Mouse (Mus musculus) MEL (cell line): Measurements from ENCODE around the gene Thap4. TPM values are rescaled to one million over a fixed set of nuclear protein-coding genes. Genes with fewer than 3 reads are reported as not detected.
A peak's percentile ranks its signal among the peaks of the same experiment; 100 is the strongest.

ENCODE experiments used
- DNase-seq: peaks from one replicate; pipeline ENCODE4 v3.0.0; 2011; ENCODE audit warnings: low read depth, low spot score
- H3K27ac ChIP-seq: 2 replicates; pipeline ENCODE4 v1.5.1; 2012; ENCODE audit warnings: low read depth, mild to moderate bottlenecking, control low read depth, low read length, moderate library complexity; ENCODE audit not compliant: control insufficient read depth
- H3K27me3 ChIP-seq, 2 experiments: fragments of 150-350 bp in 1 of 2; sonication (generic) in 1 of 2; 2 replicates each; pipeline ENCODE4 v1.6.1; 2012; ENCODE audit warnings: low read length in 2 of 2, mild to moderate bottlenecking in 2 of 2, improper control_type of control experiment in 1 of 2, moderate library complexity in 1 of 2; ENCODE audit not compliant: insufficient read depth in 2 of 2, control insufficient read depth in 1 of 2
- H3K36me3 ChIP-seq, 2 experiments: 2 replicates each; pipeline ENCODE4 v1.6.1; 2012 to 2014; ENCODE audit warnings: low read length in 2 of 2, improper control_type of control experiment in 1 of 2, inconsistent platforms in 1 of 2, mild to moderate bottlenecking in 1 of 2; ENCODE audit not compliant: insufficient read depth in 2 of 2, control insufficient read depth in 1 of 2
- H3K4me1 ChIP-seq, 2 experiments: fragments of 150-350 bp in 1 of 2; sonication (generic) in 1 of 2; 2 replicates each; pipeline ENCODE4 v1.6.1; 2012; ENCODE audit warnings: low read length in 2 of 2, improper control_type of control experiment in 1 of 2, mild to moderate bottlenecking in 1 of 2; ENCODE audit not compliant: insufficient read depth in 2 of 2, control insufficient read depth in 1 of 2
- H3K4me3 ChIP-seq, 2 experiments: fragments of 150-350 bp in 1 of 2; sonication (generic) in 1 of 2; 2 replicates each; pipeline ENCODE4 v1.5.1; 2012; ENCODE audit warnings: low read depth in 2 of 2, low read length in 2 of 2, mild to moderate bottlenecking in 2 of 2, moderate library complexity in 2 of 2, control low read depth in 1 of 2, improper control_type of control experiment in 1 of 2; ENCODE audit not compliant: control insufficient read depth in 1 of 2, insufficient read depth in 1 of 2
- H3K79me2 ChIP-seq: 2 replicates; pipeline ENCODE4 v1.6.1; 2012; ENCODE audit warnings: mild to moderate bottlenecking, low read length, moderate library complexity; ENCODE audit not compliant: control insufficient read depth, poor library complexity, insufficient read depth
- H3K9ac ChIP-seq: 2 replicates; pipeline ENCODE4 v1.6.1; 2012; ENCODE audit warnings: low read depth, mild to moderate bottlenecking, control low read depth, low read length, moderate library complexity; ENCODE audit not compliant: control insufficient read depth, poor library complexity, severe bottlenecking
- H3K9me3 ChIP-seq: fragments of 150-350 bp; sonication (generic); replicated peaks from 2 replicates; pipeline ENCODE4 v1.6.1; 2012; ENCODE audit warnings: mild to moderate bottlenecking, low read length, improper control_type of control experiment, moderate library complexity; ENCODE audit not compliant: insufficient read depth
- E2F4 ChIP-seq: IDR thresholded peaks from 2 replicates; pipeline ENCODE4 v1.6.1; 2011; ENCODE audit warnings: low read depth, low read length, improper control_type of control experiment, borderline replicate concordance
- ELF1 ChIP-seq: IDR thresholded peaks from 2 replicates; pipeline ENCODE4 v1.6.1; 2014; ENCODE audit warnings: low read depth, mild to moderate bottlenecking, inconsistent platforms, low read length, improper control_type of control experiment, moderate library complexity
- EP300 ChIP-seq, 2 experiments: IDR thresholded peaks; 2 replicates each; pipeline ENCODE4 v1.6.1; 2011; ENCODE audit warnings: improper control_type of control experiment in 2 of 2, low read length in 2 of 2, low read depth in 1 of 2, mild to moderate bottlenecking in 1 of 2
- GATA1 ChIP-seq: IDR thresholded peaks from 2 replicates; pipeline ENCODE4 v1.6.1; 2011; ENCODE audit warnings: low read depth, low read length, improper control_type of control experiment
- HCFC1 ChIP-seq: IDR thresholded peaks from 2 replicates; pipeline ENCODE4 v1.6.1; 2012; ENCODE audit warnings: low read depth, mild to moderate bottlenecking, inconsistent platforms, low read length, improper control_type of control experiment, moderate library complexity
- MAFK ChIP-seq: IDR thresholded peaks from 2 replicates; pipeline ENCODE4 v1.6.1; 2011; ENCODE audit warnings: low read depth, mild to moderate bottlenecking, low read length, improper control_type of control experiment, borderline replicate concordance
- MEF2A ChIP-seq: IDR thresholded peaks from 2 replicates; pipeline ENCODE4 v1.6.1; 2014; ENCODE audit warnings: low read depth, mild to moderate bottlenecking, inconsistent platforms, low read length, improper control_type of control experiment; ENCODE audit not compliant: poor library complexity, insufficient replicate concordance, severe bottlenecking; ENCODE audit errors: extremely low read depth
- MXI1 ChIP-seq: IDR thresholded peaks from 2 replicates; pipeline ENCODE4 v1.6.1; 2011; ENCODE audit warnings: mild to moderate bottlenecking, low read depth, low read length, improper control_type of control experiment
- POLR2AphosphoS2 ChIP-seq: IDR thresholded peaks from 2 replicates; pipeline ENCODE4 v1.6.1; 2011; ENCODE audit warnings: low read length, improper control_type of control experiment
- POLR2AphosphoS5 ChIP-seq: IDR thresholded peaks from 2 replicates; pipeline ENCODE4 v1.6.1; 2012; ENCODE audit warnings: low read depth, borderline replicate concordance, mild to moderate bottlenecking, inconsistent platforms, low read length, moderate library complexity, mixed read lengths
- RAD21 ChIP-seq: IDR thresholded peaks from 2 replicates; pipeline ENCODE4 v1.6.1; 2011; ENCODE audit warnings: mild to moderate bottlenecking, low read depth, low read length, improper control_type of control experiment
- RCOR1 ChIP-seq: IDR thresholded peaks from 2 replicates; pipeline ENCODE4 v1.6.1; 2012; ENCODE audit warnings: low read depth, mild to moderate bottlenecking, inconsistent platforms, low read length, improper control_type of control experiment
- SIN3A ChIP-seq: IDR thresholded peaks from 2 replicates; pipeline ENCODE4 v1.6.1; 2012; ENCODE audit warnings: low read length, improper control_type of control experiment, inconsistent platforms
- TCF12 ChIP-seq: IDR thresholded peaks from 2 replicates; pipeline ENCODE4 v1.6.1; 2014; ENCODE audit warnings: low read depth, mild to moderate bottlenecking, inconsistent platforms, low read length, improper control_type of control experiment, moderate library complexity
- USF1 ChIP-seq: IDR thresholded peaks from 2 replicates; pipeline ENCODE4 v1.6.1; 2014; ENCODE audit warnings: low read depth, mild to moderate bottlenecking, inconsistent platforms, low read length, improper control_type of control experiment, moderate library complexity
- USF2 ChIP-seq, 2 experiments: IDR thresholded peaks; 2 replicates each; pipeline ENCODE4 v1.6.1; 2011 to 2012; ENCODE audit warnings: improper control_type of control experiment in 2 of 2, low read length in 2 of 2, borderline replicate concordance in 1 of 2, inconsistent platforms in 1 of 2, low read depth in 1 of 2, mild to moderate bottlenecking in 1 of 2; ENCODE audit not compliant: insufficient read depth in 1 of 2
- ZNF384 ChIP-seq: IDR thresholded peaks from 2 replicates; pipeline ENCODE4 v1.6.1; 2012; ENCODE audit warnings: low read depth, mild to moderate bottlenecking, inconsistent platforms, low read length, improper control_type of control experiment
- polyA plus RNA-seq, 2 experiments: library from polyadenylated mRNA; stranded (reverse) in 1 of 2; unstranded in 1 of 2; fragments of >175 nt in 1 of 2; fragments of >200 nt in 1 of 2; gene quantifications; 2 replicates each; pipeline versions ENCODE4 v1.2.1 to v1.2.4; 2012; ENCODE audit warnings: low replicate concordance in 2 of 2, low read depth in 1 of 2; ENCODE audit not compliant: insufficient read length in 2 of 2, insufficient read depth in 1 of 2, missing spikeins in 1 of 2
- total RNA-seq: library from RNA; depleted of rRNA; stranded (reverse); fragments of 300-350 nt; gene quantifications from 2 replicates; pipeline ENCODE4 v1.2.3, GENCODE M21; 2012; rRNA removed

The Thap4 gene
- total and polyA plus RNA-seq, 3 experiments = 81.8 to 117 TPM; not detected in 1

- Histone ChIP-seq H3K4me3 (no peak overlapping the region), H3K4me1 (peaks cover 16 to 17% of the 10 kb centered on the region in 2 experiments), H3K27me3 (no peaks in the 10 kb centered on the region), H3K27ac (no peak overlapping the region), H3K9me3 (no peaks in the 10 kb centered on the region), H3K9ac (no peak overlapping the region), H3K79me2 (no peaks in the 10 kb centered on the region), H3K36me3 (peaks cover 0 to 20% of the 10 kb centered on the region in 2 experiments; a peak in 2 of 4 replicates)
- DNase-seq = no peak
- TF ChIP-seq MAFK = no peak
- no peak for TF ChIP-seq E2F4
- TF ChIP-seq HCFC1 = no peak
- no peak for TF ChIP-seq MEF2A
Observed at GRCm38 (mm10) chr1:93654798-93655197, 99.9 kb downstream of the Thap4 start.

GRCm38 (mm10) chr1:93654275-93654674 is 100.4 kb downstream of the Thap4 start:
- peak overlapping the region; percentile 0 for H3K9ac ChIP-seq
- H3K4me1 ChIP-seq = peaks cover 19 to 22% of the 10 kb centered on the region in 2 experiments
- peak; percentile 75 for DNase-seq
- H3K27me3 ChIP-seq = no peaks in the 10 kb centered on the region
- peaks cover 0 to 20% of the 10 kb centered on the region in 2 experiments; a peak in 2 of 4 replicates for H3K36me3 ChIP-seq
- H3K79me2 ChIP-seq = no peaks in the 10 kb centered on the region
- no peak overlapping the region for H3K27ac ChIP-seq
- H3K9me3 ChIP-seq = no peaks in the 10 kb centered on the region
- peak overlapping the region; percentile 3 to 27; a peak in 2 of 4 replicates for H3K4me3 ChIP-seq
- peak; percentile 97 for TF ChIP-seq GATA1
- peak; percentile 39 for TF ChIP-seq ZNF384
- no peak for TF ChIP-seq USF1
- peak; percentile 46; the same call in 1 of the 2 replicates for TF ChIP-seq MXI1
- peak in 1 of 2 experiments; percentile 65; a peak in 2 of 4 replicates for TF ChIP-seq EP300 (IDR thresholded peaks at IDR 0.05; ENCODE audit: low read depth in 1 of 2, low read length in 2 of 2)
- TF ChIP-seq RAD21 = no peak
- TF ChIP-seq ELF1 = peak; percentile 57
- TF ChIP-seq RCOR1 = peak; percentile 44; the same call in 1 of the 2 replicates
- no peak for TF ChIP-seq POLR2AphosphoS5
- TF ChIP-seq MEF2A = no peak
- TF ChIP-seq TCF12 = 0 out of 2 replicates have a peak, but pooled peaks have one; percentile 7
- peak; percentile 32; the same call in 1 of the 2 replicates for TF ChIP-seq SIN3A
- no peak for TF ChIP-seq USF2 (IDR thresholded peaks at IDR 0.05; ENCODE audit: borderline replicate concordance in 1 of 2, insufficient read depth in 1 of 2, low read depth in 1 of 2, low read length in 2 of 2)
- no peak for TF ChIP-seq POLR2AphosphoS2
- TF ChIP-seq MAFK = no peak

Other genes starting within 250 kb of the Thap4 start
- gene Farp2, start 242.8 kb downstream of the Thap4 start, total RNA-seq = 10.8 and 12.0 TPM in 2 replicates
- 1 to 10 TPM in 1 of 2 experiments, not detected in 1; 9.7 TPM for gene Farp2, start 242.8 kb downstream of the Thap4 start, polyA plus RNA-seq
- 58.6 and 66.1 TPM in 2 replicates for gene Stk25, start 96.2 kb downstream of the Thap4 start, total RNA-seq
- gene Stk25, start 96.2 kb downstream of the Thap4 start, polyA plus RNA-seq = 100 to 1,000 TPM in 1 of 2 experiments, not detected in 1; 128 TPM
- gene Bok, start 69.2 kb downstream of the Thap4 start, total RNA-seq = not detected in 2 replicates
- gene Bok, start 69.2 kb downstream of the Thap4 start, polyA plus RNA-seq = under 1 TPM in 1 of 2 experiments, not detected in 1; 0.17 TPM
- gene Atg4b, start 3.4 kb downstream of the Thap4 start, total RNA-seq = 56.8 and 57.9 TPM in 2 replicates
- gene Atg4b, start 3.4 kb downstream of the Thap4 start, polyA plus RNA-seq = 100 to 1,000 TPM in 1 of 2 experiments, not detected in 1; 121 TPM
- gene Dtymk, start 47.1 kb upstream of the Thap4 start, total RNA-seq = 402 and 454 TPM in 2 replicates
- 100 to 1,000 TPM; 193 to 391 TPM for gene Dtymk, start 47.1 kb upstream of the Thap4 start, polyA plus RNA-seq
- 23.1 and 27.6 TPM in 2 replicates for gene Ing5, start 49.1 kb upstream of the Thap4 start, total RNA-seq
- 10 to 100 TPM in 1 of 2 experiments, not detected in 1; 29.2 TPM for gene Ing5, start 49.1 kb upstream of the Thap4 start, polyA plus RNA-seq
- gene D2hgdh, start 70.0 kb upstream of the Thap4 start, total RNA-seq = 14.4 TPM in 2 replicates
- gene D2hgdh, start 70.0 kb upstream of the Thap4 start, polyA plus RNA-seq = 10 to 100 TPM in 1 of 2 experiments, not detected in 1; 19.2 TPM
- not detected in 2 replicates for gene Gal3st2, start 106.4 kb upstream of the Thap4 start, total RNA-seq
- gene Gal3st2, start 106.4 kb upstream of the Thap4 start, polyA plus RNA-seq = not detected
- gene Gal3st2b, start 163.4 kb upstream of the Thap4 start, total RNA-seq = 0.07 TPM in 1 of 2 replicates, not detected in the other
- gene Gal3st2b, start 163.4 kb upstream of the Thap4 start, polyA plus RNA-seq = under 1 TPM in 1 of 2 experiments, not detected in 1; 0.14 TPM
- under 0.01 TPM in 1 of 2 replicates, not detected in the other for gene Gal3st2c, start 235.6 kb upstream of the Thap4 start, total RNA-seq
- under 1 TPM in 1 of 2 experiments, not detected in 1; 0.06 TPM for gene Gal3st2c, start 235.6 kb upstream of the Thap4 start, polyA plus RNA-seq